Mouse (Mus musculus) layer of hippocampus, adult 9-11 months (tissue): Measurements from ENCODE around the gene Nol4l.
A peak's percentile ranks its signal among the peaks of the same experiment; 100 is the strongest.

ENCODE experiments used
- DNase-seq: peaks from one replicate; pipeline ENCODE4 v3.0.0; 2022

The Nol4l gene

DNA sequence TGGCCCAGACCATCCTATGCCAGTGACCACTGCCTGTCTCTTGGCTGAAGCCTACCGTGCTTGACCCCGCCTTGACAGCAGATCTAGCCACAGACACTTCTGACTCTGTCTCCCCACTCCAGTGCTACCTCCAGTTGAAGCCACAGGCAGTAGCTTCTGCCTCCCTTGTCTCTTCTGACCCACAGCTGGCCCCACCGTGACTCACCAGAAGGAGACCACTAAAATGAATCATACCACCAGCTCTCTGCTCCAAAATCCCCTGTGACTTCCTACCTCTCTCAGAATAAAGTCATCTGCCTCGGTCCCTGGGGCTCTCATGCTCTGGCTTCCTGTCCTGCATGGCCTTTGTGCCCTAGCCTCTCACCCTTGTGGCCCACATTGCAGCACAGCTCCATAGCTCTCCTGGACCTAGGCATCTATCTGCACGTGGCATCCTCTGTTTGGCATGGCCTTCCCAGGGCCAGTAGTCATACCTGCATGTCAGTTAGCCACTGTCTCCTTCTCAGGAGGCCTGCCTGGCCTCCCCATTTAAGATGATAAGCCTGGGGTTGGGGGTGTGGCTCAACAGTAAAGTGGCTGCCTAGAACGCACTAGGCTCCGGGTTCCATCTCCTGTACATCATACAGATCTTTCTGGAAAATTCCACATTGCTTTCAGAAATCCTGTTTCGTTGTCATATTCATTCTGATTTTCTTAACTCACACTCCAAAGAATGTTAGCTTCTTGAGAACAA is 13.3 kb upstream of the Nol4l start:
- no peak for DNase-seq

DNA sequence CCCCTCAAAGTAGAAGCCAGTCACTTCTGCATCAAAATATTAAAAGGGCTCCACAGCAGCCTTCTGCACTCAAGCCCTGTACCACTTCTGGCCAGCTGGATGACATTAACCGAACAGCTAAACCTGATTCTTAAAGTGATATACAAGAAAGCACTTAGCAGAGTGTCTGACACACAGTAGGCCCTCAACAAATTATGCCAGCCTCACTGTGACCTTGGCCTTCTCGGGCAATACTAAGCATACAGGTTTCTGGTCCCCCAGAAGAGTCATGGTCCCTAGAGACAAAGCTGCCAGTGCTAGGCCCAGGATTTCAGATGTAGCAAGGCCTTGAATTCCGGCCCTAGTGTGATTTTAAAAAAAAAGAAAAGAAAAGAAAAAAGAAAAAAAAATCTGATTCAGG is 9.1 kb upstream of the Nol4l start:
- DNase-seq, result no peak

DNA sequence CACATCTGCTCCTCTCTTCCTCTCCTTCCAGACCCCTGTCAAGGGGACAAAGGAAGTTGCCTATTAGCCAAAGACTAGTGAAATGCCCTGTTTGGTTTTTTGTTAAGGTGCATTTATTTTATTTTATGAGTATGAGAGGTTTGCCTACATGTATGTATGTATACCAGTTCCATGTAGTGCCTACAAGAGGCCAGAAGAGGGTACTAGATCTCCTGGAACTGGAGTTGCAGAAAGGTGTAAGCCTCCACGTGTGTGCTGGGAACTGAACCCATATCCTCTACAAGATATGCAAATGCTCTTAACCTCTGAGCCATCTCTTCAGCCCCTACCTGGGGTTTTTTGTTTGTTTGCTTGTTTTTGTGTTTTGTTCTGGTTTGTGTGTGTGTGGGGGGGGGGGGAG is 4.2 kb upstream of the Nol4l start:
- no peak for DNase-seq

DNA sequence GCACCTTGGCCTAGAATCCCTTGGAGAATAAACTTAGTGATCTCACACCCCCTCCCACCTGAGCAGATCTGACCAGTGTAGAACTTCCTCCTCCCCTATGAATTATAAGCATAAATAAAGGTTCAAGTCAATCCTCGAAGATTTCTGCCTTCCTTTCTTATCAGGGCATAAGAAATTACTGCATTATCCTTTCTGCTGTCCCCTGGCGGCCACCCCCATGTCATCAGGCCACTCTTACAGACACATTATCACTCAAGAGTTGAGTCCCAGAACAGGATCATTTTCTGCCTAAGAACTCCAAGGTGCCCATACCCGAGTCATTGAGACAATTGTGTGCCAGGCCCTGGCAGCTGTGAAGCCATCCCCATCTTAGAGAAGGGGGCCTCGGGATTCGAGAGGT is 1.2 kb upstream of the Nol4l start:
- DNase-seq, result no peak

DNA sequence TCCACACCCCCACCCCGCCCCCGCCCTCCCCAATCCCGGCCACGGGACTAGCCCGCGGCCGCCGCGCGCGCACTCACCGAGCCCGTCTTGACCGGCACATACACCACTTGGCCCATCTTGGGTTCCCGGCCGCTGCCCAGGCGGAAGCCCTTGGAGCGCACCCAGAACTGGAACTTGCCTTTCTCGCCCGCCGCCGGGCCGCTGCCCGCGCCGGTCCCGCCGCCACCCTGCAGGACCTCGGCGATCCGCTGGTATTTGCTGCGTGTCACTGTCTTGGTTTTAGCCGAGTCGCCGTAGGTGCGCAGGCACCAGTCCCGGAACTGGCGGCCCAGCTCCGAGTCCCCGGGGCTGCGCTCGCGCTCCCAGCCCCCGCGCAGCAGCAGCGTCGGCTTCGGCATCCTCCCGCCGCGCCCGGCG is 398 bp downstream of the Nol4l start:
- no peak for DNase-seq

DNA sequence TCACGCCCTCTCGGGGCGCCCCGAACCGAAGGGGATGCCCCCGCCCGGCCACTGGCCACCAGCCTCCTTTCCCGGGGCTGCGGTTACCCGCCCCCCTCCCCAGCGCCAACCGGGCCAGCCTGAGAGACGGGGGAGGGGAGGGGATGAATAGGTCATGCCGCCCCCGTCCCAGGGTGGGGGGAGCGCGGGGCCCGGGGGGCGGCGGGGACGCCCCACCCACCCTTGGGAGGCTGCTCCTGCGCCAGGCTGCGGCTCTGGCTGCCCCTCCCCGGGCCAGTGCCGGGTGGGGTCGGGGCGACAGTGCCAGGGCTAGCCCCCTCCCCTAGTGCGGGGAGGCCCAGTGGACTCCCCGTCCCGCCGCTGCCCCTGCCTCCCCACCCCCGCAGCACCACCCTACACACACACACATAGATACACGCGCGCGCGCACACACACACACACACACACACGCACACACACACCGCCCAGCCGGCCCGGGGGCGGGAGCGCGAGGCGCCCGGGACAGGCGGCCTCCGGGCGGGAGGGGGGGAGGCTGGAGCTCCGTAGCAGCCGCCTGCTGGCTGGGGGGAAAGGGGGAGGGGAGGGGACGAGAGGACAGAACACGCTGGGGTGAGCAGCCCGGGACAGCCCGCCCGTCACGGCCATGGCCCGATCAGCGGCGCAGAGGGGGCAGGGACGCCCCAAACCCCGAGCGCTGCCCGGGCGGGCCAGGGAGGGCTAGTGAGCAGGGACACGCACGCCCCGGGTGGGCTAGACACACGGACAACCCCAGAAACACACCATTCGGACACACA is 1.0 kb downstream of the Nol4l start:
- DNase-seq, result peak; percentile 68

DNA sequence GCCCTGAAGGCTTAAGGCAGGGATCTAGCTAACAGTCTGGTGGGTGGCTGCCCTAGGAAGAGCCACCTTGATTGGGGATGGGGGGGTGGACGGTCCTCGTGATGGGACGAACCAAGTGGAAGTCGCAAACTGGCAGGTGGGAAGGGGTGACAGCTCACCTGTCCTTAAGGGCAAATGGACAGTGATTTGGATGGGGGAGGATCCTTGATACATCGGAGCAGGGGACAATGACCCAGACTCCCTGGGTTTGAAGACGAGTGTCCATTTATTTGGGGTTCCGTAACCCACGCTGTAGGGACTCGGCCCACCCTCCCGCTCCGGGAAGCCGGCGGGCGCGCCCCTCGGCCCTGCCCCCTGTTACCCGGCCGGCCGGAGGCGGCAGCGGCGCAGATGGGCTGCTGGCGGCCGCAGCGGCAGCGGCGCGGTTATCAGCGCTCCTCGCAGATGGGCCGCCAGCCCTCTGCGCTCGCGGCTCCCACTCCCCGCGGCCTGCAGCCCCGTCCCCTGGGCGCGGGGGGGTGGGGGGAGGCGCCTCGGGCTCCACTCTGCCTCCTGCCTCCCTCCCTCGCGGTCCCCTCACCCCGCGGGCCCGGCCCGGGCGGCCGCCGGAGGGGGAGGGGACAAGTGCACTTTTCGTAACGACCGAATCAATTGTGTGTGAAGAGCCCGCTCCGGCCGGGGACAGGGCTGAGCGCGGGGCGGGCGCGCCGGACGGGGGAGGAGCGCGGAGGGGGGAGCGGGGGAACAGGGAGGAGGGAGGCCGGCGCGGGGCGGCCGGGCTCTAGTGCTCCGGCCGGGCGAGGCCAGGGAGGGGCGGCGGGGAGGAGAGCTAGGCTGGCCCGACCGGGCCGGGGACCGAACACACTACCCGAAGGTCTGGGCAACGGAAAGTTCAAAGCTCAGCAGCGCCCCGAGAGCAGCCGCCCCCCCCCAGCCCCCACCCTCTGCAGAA is 1.9 kb downstream of the Nol4l start:
- DNase-seq, result no peak

DNA sequence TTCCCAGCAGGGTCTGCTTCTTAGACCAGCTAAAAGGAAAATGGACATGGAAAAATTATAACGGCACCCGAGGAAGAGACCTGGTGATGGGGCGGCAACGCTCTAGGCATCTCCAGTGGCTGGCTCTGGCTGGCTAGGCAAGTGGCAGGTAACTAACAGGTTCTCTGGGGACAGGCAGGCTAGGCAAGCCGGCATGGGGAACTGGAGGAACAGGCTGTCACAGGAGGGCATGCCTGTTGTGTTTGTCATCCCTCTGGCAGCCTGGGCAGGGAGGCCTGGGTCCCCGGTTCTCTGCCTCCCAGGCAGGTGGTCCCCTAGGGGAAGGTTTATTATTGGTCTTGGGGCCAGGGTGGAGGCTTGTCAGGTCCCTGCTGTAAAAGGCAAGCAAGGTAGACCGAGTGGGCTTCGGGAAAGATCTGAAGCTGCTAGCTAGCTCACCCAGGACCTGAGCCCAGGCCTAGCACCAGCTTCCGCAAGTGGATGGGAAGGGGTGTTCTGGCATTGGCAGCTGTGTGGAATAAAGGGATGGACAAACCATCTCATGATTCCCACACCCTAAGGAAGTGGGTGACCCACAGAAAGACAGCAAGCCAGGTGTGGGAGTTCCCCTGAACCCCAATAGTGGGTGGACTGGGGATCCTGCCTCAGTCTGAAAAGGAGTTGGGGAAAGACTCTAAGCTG is 2.8 kb downstream of the Nol4l start:
- no peak for DNase-seq

DNA sequence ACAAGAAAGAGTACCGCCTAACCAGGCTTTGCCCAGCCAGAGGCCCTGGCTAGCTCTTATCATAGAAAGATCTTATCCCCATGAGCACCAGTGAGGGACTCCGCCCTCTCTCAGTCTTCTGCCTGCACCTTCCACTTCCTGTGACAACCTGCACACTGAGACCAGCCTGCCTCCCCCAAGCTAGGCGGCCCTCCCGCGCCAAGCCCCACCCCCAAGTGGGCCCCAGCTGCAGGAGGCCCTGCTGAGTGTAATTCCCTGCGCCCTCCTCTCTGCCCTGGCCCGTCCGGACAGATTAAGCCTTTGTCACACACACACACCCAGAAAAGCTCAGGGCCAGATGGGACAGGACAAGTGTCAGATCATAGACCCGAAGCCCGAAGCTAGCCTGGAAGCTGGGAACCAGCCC is 3.9 kb downstream of the Nol4l start:
- DNase-seq, result no peak

DNA sequence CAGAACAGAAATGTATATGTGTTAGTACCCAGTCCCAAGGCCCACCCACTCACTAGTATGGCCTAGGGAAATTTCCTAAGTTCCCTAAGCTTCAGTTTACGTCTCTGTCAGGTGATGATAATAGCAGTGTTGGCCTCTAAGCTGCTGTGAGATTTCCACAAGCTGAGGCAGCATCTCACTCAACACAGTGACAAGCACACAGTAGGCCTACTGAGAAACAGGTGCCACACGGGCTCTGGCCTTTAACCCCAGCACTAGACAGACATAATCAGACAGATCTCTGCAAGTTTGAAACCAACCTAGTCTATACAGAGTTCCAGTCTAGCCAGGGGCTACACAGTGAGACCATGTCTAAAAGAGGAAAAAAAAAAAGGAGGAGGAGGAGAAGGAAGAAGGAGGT is 5.0 kb downstream of the Nol4l start:
- DNase-seq, result no peak

DNA sequence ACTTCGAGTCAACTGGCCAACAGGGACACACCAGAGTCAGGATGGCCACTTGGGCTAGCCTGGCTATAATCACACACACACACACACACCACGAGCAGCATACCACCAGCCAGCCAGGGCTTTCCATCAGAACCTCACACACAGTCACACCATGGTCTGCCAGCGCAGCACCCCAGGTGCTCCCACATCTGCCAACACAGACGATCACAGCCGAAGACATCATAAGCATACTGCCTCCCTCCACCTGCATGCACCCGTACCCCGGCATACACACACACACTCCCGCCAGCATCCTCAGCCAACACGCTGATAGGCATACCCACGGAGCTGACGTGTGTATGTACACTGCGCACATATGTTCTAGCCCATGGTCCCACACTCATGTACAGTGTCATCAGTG is 6.1 kb downstream of the Nol4l start:
- DNase-seq, result no peak

DNA sequence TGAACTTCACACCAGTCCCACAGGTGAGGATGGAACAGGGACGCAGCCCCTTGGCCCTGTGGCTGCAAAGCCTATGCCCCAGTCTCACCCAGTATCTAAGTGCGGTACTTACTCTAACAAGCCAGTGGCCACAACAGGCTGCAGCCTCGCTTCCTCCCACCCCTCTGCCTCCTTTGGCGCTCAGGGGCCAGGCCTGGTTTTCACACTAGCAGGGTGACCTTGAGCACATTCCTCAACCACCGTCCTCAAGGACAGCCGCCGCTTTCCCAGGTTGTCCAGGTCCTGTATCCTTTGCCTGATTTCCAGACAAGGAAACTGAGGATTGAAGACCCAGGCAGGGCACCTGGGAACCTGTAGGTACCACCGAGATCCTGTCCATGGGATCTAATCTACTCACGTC is 6.6 kb downstream of the Nol4l start:
- DNase-seq, result no peak

DNA sequence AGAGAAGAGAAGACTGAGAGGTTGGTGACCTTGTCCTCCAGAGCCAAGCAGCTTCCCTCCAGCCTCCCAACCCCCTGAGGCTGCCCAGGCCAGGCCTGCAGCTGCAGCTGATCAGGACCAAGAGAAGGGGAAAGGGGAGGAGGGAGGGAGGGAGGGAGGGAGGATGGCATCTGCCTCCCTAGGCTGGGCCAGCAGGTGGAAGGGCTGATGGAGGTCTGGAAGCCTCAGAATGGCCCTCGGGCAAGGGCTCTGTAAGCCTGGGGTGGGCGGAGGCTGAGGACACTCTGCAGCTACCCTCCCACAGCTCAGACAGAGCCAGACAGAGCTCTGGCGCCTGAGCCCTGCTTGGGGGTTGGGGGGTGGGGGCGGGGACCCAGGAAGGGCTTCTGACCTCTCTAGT is 7.5 kb downstream of the Nol4l start:
- no peak for DNase-seq

DNA sequence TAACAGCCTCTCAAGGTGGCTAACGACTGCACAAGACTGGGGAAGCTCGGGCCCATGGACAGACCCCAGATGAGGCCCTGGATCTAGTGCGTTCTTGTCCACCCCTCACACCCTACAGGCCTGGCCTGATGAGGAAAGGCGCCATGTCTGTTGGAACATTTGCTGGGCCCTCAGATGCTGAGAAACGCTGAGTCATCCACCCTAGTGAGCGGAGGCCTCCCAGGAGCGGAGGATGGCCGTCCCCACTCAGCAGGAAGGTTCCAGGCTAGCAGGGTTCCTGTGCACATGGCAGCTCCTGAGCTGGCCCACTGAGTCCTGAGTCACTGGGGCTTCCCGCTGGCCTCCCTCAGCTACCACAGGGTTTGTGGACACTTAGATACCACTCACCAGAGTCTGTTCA is 9.7 kb downstream of the Nol4l start:
- no peak for DNase-seq

DNA sequence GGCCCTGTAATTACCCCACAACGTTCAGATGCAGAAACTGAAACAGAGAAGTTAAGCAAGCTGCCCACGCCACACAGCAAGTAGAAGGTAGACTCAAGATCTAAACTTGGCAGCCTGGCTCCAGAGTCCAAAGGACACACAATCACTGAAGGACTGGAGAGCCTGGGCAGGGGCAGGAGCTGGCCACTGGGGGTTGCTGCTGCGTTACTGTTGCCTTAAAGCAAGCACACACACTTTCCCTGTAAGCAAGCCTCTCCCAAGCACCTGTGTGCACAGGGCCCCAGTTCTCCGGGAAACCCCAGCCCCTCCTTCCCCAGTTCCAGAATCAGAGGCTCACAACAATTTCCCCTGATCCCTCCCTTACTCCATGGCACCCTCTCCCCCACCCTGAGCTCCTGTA is 12.8 kb downstream of the Nol4l start:
- DNase-seq, result no peak

DNA sequence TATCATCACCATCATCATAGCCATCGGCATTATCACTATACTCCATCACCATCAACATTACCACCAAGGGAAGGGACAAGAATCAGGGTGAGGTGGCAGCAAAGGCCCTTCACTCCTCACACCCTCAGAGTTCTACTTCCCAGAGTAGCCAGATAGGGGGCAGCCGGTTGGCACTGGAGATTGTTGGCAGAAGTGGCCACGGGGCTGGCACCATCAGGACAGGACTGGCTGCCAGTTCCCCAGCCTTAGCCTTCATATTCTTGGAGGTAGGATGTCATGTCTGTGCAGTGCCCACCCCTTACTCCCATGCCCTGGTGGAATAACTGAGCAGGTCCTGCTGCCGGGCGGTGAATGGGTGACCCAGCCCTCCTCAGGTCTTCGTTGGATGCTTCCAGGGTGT is 14.2 kb downstream of the Nol4l start:
- DNase-seq, result no peak

DNA sequence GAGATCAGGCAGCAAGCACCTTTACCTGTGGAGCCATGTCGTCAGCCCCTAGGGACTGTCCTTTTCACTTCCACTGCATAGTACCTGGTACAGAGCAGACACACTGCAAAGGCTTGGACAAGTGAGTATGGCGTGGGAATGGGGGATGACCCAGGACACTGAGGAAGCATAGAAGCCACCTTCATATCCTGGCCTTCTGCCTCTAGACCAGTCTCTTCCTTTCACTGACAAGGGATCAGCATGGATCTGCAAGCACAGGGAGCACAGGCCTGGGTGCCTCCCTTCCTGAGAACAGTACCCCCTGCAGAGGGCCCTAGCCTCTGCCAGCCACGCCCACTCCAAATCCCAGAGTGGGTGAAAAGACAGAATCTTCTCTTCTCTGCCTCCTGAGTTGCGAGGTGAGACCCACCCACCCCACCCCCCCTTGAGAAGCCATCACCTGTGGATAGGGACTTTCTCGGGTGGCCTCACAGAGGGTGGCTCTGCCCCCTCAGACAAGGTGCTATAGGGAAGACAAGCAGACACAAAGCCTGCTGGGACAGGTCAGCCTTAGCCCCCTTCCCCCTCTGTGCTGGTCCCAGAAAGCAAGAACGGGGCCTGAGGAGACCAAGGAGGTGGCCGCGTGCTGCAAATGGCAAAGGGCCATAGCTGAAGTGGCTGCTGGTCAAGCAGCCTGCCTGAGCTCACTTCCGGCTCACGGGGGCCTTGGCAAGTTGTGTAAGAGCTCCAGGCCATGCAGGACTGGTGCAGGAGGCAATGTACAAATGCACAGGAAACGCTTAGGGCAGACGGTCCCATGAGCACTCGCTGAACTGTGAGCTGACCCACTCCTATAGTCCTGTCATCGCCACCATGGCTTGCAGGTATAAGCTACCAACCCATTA is 15.0 kb downstream of the Nol4l start:
- DNase-seq, result peak; percentile 89

DNA sequence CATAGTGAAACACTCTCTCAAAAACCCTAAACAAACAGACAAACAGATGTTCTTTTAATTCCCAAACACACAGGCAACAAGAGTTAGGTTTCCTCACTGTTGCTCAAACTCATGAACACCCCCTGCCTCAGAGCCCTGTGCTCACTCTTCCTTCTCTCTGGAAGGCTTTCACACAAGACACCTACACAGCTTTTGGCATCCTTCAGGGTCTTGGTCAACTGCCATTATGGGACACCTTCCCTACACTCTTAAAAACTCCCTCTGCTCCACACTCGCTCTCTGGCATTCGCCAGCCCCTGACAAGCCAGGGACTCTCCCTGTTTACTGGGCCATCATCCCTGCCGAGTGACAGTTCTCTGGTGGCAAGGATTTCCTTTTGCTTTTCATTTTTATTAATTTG is 15.8 kb downstream of the Nol4l start:
- DNase-seq, result no peak

DNA sequence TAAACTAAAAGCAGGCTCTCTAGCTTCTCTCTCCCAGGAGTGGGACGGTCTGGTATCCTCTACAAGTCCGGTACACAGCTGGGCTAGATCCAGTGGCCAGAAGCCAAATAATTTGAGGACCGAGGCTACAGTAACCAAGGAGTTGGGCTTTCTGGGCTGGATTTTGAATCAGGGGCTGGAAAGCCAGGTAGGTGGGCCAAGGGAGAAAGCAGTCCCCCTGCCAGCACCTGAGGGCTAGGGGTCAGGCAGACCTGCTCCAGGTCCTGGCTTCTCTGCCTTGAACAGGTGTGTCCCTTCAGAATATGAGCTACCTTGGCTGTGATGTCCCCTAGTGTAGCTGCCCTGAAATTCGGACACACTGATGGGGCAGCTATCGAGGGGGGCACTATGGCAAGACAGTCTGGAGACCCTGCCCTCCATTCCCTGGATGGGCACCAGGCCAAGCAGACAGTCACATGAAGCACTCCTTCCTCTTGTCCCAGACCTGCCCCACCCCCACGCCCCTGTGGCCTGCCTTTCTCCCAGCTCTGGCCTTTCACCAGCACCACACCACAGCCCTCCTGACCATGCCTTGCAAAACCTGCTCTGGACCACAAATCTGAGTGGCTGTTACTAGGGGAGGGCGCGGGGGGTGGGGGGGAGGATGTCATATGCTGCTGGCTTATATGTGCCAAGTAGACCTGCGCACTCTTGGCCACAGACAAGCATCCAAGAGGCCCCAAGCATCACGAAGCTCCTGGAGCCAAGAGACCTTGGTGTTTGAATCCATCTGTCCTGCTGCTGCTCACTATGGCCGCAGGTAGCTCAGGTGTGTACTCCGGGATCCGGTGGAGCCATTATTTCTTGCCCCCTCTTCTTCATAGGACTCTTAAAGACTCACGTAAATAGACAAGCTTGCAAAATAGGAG is 17.1 kb downstream of the Nol4l start:
- peak; percentile 81 for DNase-seq

DNA sequence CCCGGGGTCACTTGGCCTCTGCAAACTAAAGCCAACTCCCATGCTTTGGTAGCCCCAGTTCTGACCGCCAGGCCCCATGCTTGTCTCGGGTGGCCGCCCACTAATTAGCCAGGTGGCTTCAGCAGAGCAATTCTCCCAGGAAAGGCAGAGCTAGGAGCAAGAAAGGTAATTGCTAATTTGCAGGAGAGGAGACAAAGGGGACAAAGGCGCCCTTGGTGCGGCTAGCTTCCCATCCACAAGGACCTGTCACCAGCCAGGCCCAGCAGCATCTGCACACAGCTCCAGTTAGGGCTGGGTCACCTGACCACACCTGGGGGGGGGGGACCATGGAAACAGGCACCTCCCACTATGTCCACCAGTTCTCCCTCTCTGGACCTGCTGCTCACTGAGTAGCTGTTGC is 18.2 kb downstream of the Nol4l start:
- DNase-seq, result peak; percentile 4

DNA sequence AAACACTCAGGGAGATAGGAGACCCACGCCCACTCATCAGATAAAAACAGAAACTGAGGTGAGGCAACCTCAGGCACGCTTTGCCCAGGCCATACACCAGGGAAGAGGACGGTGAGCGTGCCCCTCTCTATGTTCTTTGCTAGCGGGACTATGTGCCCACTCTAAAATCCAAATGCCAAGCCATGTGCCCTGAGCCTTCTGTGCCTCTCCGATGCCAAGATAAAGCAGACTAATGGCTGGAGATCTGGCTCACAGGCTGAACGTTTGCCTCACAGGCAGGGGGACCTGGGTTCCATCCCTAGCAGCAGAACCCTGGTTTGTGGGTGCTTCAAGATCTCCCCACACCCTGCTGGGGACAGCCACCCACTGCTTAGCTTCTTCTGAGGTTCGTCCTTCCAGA is 19.6 kb downstream of the Nol4l start:
- peak; percentile 47 for DNase-seq
